Mouse (Mus musculus): ENCODE measurements at regions not wholly inside any gene's neighbourhood (a gene's known extent, or its start where the extent isn't known, plus 50 kb on each side); places are given as distances from the start of the nearest gene placed in this dataset.

DNA sequence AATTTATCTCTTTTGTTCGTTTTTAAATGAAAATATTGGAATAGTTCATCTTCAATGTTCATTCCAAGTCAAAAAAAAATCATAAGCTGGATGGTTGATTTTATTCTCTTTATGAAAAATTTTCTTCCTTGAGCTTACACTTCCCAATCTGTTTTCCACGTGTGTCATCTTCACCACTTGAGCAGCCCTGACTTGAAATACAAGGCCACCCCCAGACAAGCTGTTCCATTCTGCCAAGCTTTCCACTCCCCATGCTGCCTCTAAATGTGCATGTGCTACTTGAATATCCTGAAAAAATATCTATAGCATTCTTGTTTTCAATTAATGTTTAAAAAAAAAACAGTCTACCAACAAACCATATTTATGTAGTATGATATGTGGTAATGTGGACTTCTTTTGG lies 693.2 kb downstream of the Basp1 start:
- DNase-seq (ENCODE audit: low read depth, low spot score): no peak

DNA sequence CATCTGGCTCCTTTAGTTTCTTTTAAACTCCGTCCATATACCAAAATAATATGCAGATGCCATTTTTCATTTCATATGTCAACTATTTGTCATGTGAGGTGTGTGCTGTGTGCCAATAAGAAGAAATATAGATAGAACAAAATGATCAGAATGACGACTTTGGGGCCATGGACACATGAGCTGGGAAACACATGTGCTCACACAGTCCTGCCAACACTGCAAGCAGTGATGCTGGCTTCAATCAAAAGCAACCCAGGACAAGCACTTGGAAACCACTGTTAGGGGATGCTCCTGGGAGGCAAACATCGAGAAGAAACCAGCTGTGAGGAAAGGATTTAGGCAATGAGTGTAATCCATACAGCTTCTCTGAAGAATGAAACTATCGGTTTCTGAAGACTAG lies 731.4 kb downstream of the Basp1 start:
- no peak for DNase-seq (ENCODE audit: low read depth, low spot score)

DNA sequence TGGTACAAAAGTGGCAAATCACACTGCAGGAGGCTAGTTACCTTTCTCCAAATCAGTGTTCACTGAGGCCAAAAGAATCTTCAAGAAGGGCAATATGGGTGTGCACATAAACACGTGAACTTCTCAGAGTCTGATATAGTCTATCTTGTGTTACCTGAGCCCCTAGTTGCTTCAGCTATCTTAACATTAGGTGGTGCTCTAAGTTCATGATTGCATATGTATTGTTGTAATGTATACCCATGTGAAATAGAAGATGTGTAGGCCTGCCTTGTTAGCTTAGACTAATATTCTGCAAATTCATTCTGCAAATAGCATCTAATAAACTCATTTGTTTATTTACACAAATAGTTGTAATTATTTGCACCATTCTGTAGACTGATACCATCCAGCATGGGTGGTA lies 764.6 kb downstream of the Basp1 start:
- no peak for DNase-seq (ENCODE audit: low read depth, low spot score)

DNA sequence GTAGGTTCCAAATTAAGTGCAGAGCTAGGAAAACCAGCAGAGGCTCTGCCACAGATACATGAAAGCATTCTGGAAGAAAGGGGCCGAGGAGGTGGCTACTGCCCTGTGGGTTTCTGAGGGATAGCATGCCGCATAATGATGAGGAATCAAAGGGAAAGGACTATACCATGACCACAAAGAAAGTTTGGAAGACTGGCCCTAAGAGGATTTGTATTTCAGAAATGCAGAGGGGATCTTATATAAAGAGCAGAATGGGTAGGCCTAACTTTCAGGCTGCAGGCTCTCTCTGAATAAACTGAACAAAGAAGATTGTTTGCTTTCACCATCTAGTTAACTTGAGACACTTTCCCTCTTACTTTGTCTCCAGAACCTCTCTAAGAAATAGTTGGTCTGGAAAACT lies 777.9 kb downstream of the Basp1 start:
- no peak for DNase-seq (ENCODE audit: low read depth, low spot score)

DNA sequence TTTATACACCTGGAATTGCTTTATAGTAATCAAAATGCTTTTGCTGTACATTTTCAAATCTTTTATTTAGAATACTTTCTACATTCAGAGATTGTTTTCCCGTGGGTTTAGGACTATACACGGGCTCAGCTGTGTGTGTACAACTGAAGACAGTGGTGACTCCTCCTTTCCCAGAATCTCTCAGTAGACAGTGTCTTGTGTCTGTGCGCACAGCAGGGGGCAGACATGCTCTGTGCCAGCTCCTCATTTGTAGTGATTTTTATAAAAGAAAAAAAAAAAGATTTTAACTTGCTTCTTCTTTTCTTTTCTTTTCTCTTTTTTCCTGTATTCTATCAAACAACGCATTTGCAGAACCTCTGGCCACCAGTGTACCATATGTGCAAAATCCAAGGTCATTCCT lies 817.3 kb downstream of the Basp1 start:
- DNase-seq (ENCODE audit: low read depth, low spot score): no peak

- peak; percentile 22 for DNase-seq (ENCODE audit: low read depth, low spot score)
These were observed 824.6 kb downstream of the Basp1 start for GRCm38 (mm10) chr15:24588943-24589342.

DNA sequence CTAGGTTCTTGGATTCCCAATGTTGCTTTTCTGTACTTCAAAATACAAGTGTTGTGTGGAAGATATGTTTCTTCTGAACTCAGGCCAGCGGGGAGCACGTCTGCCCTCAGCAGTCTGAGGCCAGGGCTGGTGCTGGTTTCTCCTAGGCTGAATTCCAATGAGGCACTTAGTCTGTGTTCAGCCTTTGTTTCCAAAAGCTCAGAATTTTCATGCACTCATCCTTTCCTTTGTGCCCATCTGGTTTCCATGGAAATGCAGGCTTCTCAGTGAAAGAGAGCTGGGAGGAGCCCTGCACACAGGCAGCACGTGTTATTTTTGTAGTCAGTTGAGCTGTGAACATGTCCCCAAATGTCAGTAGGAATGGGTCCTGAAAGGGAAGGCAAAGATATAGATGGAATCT lies 846.6 kb downstream of the Basp1 start:
- DNase-seq (ENCODE audit: low read depth, low spot score): no peak

DNA sequence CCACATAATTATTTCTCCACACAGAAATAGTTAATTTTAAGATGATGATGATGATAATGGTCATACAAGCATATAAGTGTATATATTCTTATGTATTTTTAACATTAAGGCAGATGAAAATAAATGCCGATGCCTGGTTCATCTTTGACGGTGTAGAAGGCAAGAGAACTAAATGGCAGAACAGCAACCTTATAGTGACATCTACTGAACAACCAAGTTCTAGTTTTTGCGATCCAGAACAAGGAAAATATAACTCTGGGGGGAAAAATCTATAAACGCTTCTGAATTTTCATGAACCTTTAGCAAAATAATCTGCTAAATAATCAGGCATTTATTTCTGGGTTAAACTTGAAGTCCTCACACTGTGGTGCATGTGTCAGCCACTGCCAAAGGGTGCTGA lies 856.8 kb downstream of the Basp1 start:
- no peak for DNase-seq (ENCODE audit: low read depth, low spot score)

GRCm38 (mm10) chr15:24550108-24550507 lies 863.5 kb downstream of the Basp1 start:
- DNase-seq (ENCODE audit: low read depth, low spot score): no peak

- DNase-seq (ENCODE audit: low read depth, low spot score): no peak
These were observed 883.5 kb downstream of the Basp1 start for GRCm38 (mm10) chr15:24530065-24530464.

- DNase-seq (ENCODE audit: low read depth, low spot score): no peak
These were observed 886.2 kb downstream of the Basp1 start for GRCm38 (mm10) chr15:24527379-24527778.

- DNase-seq (ENCODE audit: low read depth, low spot score): no peak
These were observed 899.6 kb downstream of the Basp1 start for GRCm38 (mm10) chr15:24513926-24514325.

GRCm38 (mm10) chr15:24501907-24502559 lies 911.5 kb downstream of the Basp1 start:
- DNase-seq (ENCODE audit: low read depth, low spot score): no peak

- DNase-seq (ENCODE audit: low read depth, low spot score): no peak
These were observed 927.3 kb downstream of the Basp1 start for GRCm38 (mm10) chr15:24486235-24486634.

GRCm38 (mm10) chr15:24468239-24468638 lies 945.3 kb downstream of the Basp1 start:
- no peak for DNase-seq (ENCODE audit: low read depth, low spot score)

- no peak for DNase-seq (ENCODE audit: low read depth, low spot score)
These were observed 955.8 kb downstream of the Basp1 start for GRCm38 (mm10) chr15:24457726-24458125.

- no peak for DNase-seq (ENCODE audit: low read depth, low spot score)
These were observed 980.5 kb downstream of the Basp1 start for GRCm38 (mm10) chr15:24433083-24433482.

DNA sequence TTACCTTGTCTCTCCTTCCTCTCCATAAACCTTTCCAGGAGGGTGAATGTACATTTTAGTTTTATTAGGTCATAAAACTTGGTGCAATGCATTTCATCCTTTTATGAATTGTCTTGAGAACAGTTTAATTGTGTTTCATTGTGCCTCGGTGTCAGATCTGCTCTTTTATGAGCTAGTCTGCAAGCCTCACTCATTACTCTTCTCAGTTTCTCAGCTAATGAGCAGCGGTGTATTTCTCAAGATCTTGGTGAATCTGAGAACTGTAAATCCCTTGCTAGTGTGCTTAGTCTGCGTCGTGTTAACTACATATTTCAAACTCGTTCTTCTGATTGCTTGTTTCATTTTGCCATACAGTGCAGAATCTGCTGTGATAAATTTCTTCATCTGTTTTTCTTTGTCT lies 984.4 kb downstream of the Basp1 start:
- DNase-seq (ENCODE audit: low read depth, low spot score): no peak

GRCm38 (mm10) chr15:24422333-24422942 lies 991.1 kb downstream of the Basp1 start:
- DNase-seq (ENCODE audit: low read depth, low spot score): no peak

DNA sequence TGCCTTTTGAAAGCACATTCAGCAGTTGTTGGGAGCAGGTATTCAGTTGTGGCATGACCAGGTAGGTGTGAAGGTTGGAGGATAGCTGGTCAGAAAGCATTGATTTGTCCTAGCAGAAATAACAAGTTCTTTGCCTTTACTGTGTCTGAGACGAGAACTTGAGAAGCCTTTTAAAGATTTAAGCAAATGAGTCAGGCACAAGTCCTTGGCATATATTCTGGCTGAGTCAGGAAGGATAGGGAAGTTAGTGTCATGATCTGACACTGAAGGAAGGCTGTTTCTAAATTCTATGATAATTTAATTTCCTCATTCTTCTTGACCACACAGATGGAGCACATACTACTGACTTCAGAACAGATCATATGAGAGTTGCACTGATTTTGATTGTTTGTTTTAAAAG lies 993.8 kb downstream of the Basp1 start:
- no peak for DNase-seq (ENCODE audit: low read depth, low spot score)

GRCm38 (mm10) chr15:24419186-24419585 lies 994.4 kb downstream of the Basp1 start:
- DNase-seq (ENCODE audit: low read depth, low spot score): no peak

DNA sequence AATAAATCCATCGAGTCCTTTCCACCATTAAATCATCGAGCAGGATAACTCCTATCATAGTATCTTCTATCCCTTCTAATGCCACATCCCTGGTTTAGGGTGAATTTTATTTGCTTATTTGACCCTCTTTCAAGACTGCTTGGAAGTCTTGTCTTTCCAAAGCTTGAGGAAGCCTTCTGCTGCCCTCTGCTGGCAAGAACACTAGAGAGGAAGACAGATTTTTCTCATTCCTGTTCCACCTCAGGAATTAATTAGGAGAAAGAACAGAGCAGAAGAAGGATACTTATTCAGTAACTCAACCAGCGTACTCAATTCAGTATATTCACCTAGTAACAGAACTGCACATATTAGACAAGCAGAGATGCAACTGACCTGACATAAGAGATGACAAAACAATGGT lies 1005.9 kb downstream of the Basp1 start:
- peak; percentile 18 for DNase-seq (ENCODE audit: low read depth, low spot score)

DNA sequence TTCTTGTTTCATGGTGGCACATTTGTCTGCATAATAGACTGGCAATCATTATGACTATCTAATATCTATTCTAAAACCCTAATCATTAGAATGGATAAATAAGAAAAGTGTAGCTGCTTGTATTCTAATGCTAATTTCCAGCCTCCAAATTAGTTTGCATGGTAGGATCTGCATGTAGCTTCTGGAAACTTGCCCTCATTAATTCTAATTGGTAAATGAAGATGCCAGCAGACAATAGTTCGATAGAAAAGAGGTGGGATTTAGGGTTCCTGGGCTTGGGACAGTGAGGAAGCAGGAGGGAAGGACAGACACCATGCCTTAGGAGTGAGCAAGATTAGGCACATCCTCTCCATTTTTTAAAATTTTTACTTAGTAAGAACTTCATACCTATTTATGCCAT lies 1008.3 kb downstream of the Basp1 start:
- no peak for DNase-seq (ENCODE audit: low read depth, low spot score)

GRCm38 (mm10) chr15:24400088-24400487 lies 1013.5 kb downstream of the Basp1 start:
- no peak for DNase-seq (ENCODE audit: low read depth, low spot score)
